Mouse (Mus musculus) lung, postnatal 36 days (tissue): ENCODE measurements around the gene Cxcl10.
"Not testable (repeated sequence)": the region's sequence is repeated elsewhere in the genome, so short reads cannot be mapped to it uniquely, and the experiment has no call there.

Experiments
- DNase-seq: peaks from one replicate; pipeline ENCODE4 v3.0.0; 2022; ENCODE audit warnings: mixed read lengths

Cxcl10 gene

DNA sequence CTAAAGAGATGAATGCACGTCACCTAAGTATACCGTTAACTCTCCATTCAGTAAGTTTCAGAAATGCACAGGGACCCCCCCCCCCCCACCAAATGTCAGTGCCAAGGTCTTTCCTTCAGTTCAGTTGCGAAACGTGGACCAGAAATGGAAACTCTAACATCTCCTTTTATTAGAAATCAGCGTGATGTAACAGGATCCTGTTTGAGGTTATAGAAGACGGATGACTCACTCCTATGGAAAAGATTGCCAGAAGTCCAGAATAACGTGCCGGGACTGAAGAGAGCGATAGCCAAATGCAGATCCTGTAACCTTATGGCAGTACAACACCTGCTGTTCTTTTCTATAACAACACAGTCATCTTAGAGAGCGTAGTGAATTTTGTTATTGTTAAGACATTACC lies 19.7 kb upstream of the Cxcl10 start:
- peak; percentile 57 for DNase-seq

DNA sequence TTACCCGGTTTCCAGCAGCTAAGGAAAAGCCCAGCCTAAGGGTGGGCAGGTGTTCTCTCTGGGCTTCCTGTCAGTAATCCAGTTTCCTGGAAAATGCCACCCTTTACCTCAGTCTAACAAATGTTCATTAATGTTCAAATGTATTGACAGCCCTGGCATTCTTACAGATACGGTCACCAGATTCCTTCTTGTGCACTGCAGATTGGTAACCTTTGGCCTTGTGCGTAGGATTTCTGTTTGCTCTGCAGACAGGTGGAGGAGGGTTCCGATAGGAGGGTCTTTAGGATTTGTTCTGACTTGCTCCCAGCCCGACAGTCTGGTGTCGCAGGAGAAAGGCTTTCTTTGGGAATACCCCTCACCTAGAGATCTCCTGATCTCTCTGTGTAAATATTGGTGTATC lies 17.9 kb upstream of the Cxcl10 start:
- no peak for DNase-seq

DNA sequence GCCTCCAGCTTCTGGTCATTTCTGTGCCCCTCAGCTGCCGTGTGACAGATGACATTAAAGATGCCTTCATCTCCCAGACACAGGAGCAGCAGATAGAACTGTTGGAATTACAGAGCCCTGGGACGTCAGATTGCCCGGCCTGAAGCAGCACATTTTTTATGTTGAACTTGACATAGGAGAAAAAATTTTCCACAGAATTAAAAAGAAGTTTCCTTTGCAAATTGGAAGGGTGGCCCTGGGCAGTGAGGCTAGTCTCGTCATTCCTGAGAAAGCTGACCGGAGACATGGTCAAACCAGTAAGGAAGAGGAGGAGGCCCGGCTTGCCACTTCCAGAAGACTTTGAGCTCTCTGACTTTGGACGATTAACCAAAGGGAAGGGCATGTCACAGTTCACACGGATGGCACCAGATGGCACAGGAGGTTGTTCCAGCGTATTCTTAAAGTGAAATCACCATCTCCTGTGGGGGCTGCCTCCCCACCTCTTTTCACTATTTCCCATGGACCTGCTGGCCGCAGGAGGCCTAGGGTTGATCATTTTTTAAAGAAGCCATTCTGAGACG lies 16.5 kb upstream of the Cxcl10 start:
- DNase-seq, result no peak

DNA sequence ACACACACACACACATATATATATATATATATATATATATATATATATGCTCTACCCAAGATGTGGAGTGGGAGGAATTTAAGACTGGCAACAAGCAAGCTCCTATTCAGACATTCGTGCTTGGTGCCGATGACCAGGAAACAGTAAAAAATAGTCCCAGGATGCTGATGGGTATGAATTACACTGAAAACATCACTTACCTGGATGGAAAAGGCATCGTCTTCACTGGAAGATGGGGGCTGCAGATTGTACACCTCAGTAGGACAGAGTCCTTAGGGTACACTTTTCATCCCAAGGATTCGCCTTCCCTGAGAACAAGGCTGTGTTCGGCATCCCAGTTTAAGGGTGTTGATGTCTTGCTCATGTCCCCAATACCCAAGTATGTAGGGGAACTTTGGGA lies 15.3 kb upstream of the Cxcl10 start:
- DNase-seq, result no peak

DNA sequence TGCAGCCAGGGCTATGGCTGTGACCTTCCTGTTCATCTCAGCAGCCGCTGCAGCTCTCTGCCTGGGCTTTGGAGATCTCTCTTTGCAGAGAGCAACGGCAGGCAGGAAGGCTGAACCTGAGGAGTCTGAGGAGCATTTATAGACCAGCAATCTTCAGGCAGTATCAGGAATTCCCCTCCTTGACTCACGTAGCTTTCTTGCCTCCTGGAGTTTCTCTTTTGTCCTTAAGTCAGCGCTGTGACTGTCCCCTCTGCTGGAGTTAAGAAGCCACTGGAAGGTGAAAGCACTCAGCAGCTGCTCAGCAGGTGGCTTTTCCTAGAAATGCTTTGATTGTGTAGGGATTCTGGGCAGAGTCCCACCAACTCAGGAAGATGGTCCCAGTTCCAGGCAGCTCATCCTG lies 14.5 kb upstream of the Cxcl10 start:
- DNase-seq, result no peak

- DNase-seq, result no peak
These were observed 10.2 kb upstream of the Cxcl10 start for GRCm38 (mm10) chr5:92358767-92359455.

DNA sequence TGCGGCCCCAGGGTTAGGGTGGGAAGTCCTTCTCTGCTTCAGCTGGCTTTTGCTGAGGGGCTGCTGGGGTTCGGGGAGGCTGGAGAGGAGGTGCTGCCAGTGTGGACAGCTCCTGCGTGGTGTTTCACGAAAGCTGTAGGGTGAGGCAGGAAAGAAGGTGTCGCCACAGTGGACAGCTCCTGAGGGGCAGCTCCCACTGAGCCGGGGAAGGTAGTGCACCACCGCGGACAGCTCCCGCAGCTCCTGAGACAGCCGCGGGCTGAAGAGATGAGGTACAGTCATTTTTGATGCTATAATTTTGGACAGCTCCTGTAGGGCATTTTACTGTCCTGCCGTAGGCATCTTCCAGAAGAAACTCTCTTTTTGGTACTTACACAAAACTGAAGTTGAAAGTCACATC lies 9.3 kb upstream of the Cxcl10 start:
- no peak for DNase-seq

- DNase-seq, result peak; percentile 52
These were observed 4.8 kb upstream of the Cxcl10 start for GRCm38 (mm10) chr5:92353517-92353916.

GRCm38 (mm10) chr5:92352716-92353115 lies 4.0 kb upstream of the Cxcl10 start:
- DNase-seq, result not testable (repeated sequence)

DNA sequence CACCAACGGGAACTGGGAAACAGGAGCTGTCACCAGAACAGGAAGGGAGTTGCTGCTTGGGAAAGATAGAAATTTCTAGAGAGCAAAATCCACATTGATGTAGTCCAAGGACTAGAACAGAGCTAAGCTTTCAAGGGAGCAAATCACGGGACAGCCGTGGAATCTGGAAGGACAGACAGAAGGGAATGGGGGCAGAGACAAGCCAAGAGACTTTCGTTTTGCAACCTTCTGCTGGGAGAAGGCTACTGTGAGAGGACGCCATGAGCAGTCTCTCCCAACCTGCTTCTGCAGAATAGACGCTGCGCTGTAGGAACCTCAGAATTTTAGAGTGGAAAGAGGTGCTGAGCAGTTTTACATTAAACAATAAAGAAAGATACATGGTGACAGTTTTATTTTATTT lies 1.0 kb upstream of the Cxcl10 start:
- DNase-seq, result no peak

GRCm38 (mm10) chr5:92345006-92345405 lies 3.7 kb downstream of the Cxcl10 start:
- no peak for DNase-seq

DNA sequence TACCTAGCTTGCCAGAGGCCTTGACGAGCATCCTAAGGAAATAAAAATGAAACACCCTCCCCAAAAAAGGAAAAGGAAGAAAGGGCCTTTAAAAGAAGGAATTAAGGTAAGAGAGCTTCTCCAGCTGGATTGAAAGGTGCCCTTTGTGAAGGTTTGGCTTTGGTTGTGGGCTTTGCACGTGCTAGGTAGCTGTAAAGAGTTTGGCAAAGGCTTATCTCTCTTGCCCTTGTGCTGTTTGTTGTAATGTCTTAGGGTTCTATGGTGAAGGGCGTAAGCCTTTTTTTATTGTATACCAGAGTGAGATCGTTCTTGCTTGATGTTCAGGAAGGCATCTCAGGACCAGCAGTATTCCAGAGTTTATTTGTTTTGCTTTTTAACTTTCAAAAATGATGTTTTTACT lies 8.1 kb downstream of the Cxcl10 start:
- DNase-seq, result no peak

DNA sequence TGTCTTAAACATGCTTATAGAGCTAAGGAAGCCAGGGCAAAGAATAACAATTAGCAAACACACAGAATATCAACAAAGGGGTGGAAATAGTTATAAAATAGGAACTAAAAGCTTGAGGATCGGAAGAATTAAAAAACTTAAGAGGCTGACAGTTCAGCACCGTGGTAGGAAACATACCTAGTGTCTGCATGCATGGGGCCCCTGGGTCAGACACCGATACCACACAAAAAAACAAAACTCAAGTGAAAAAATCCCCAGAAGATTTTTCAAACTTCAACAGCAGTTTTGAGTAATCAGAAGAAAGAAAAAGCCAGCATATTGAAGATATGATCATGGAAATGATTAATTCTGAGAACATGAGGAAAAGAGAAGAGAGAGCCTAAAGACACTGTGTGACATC lies 11.9 kb downstream of the Cxcl10 start:
- no peak for DNase-seq

- DNase-seq, result peak; percentile 69
These were observed 16.3 kb downstream of the Cxcl10 start for GRCm38 (mm10) chr5:92332359-92332840.

- DNase-seq, result no peak
These were observed 16.9 kb downstream of the Cxcl10 start, which contains the start of gene Art3 for GRCm38 (mm10) chr5:92331635-92332338. Art3 (plus strand) TSS chr5:92331827.

GRCm38 (mm10) chr5:92331122-92331521 lies 17.6 kb downstream of the Cxcl10 start:
- DNase-seq, result peak; percentile 23

- no peak for DNase-seq
These were observed 20.8 kb downstream of the Cxcl10 start, which contains the start of gene Cxcl9 for GRCm38 (mm10) chr5:92327929-92328328. Cxcl9 (minus strand) TSS chr5:92328079.

DNA sequence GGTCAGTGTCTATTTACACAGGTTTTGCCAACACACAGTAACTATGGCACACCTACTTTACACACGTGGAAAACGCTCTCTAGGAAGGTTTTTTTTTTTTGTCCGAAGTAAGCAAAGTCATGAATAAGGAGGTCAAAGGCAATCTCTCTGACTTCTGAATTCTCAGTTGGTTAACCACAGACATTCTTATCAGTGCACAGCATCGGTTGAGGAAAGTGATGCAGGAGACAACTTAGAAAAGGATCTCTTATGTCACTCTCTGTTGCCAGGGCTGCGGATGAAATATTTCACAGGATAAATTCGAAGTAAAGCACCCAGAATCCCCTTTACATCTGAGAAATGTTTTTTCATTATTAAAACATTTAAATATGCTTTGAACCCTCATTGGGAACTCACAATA lies 21.3 kb downstream of the Cxcl10 start:
- no peak for DNase-seq

GRCm38 (mm10) chr5:92323264-92323663 lies 25.4 kb downstream of the Cxcl10 start:
- DNase-seq, result peak; percentile 77

- peak; percentile 62 for DNase-seq
These were observed 26.1 kb downstream of the Cxcl10 start for GRCm38 (mm10) chr5:92322612-92323011.

DNA sequence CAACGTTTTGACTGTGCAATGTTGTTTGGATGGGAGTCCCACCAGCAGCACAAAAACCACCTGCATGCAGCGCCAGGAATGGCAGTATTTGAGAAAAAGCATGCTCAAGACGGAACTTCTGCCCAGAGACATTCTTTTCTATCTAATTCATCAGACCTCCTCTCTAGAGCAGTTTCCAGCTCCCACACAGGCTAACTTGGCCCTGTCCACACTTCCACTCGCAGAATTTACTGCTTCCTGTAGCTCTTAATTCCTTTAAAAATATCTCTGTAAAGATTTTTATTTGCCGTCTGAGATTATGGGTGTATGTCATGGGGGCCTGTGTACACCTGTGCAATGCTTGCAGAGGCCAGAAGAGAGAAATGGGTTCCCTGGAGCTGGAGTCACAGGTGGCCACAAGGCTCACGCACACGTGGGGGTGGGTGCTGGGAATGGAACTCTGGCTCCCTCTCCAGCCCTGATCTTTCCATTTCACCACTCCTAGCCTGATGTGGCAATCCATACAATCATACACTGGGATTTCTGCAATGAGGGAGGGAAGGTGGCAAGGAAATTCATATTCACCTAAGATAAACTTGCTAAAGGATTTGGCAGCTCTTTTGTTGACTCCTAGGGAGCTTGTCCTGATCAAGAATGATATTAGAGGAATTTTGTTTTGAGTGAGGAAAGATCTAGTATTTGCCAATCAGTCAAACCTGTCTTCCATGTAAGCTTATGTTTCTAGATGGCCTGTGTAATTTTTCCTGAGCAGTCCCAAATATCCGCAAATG lies 26.9 kb downstream of the Cxcl10 start:
- peak; percentile 9 for DNase-seq

- DNase-seq, result peak; percentile 32
These were observed 30.1 kb downstream of the Cxcl10 start for GRCm38 (mm10) chr5:92318596-92318995.

- peak; percentile 11 for DNase-seq
These were observed 30.6 kb downstream of the Cxcl10 start for GRCm38 (mm10) chr5:92318119-92318518.
